Mouse (Mus musculus): ENCODE measurements around the gene Arf3. TPM values are rescaled to one million over a fixed set of nuclear protein-coding genes. Genes with fewer than 3 reads are reported as not detected.

Gene Arf3
- total and polyA plus RNA-seq, 2 experiments from 2014 or later: 92.9 to 127 TPM

GRCm38 (mm10) chr15:98781166-98781565, 18.2 kb upstream of the Arf3 start:
- Histone ChIP-seq H3K4me2 (ENCODE audit: low read depth, low read length) (no peak overlapping the region), H3K9me3 (ENCODE audit: low read length) (no peaks in the 10 kb centered on the region), H3K4me1 (ENCODE audit: insufficient read depth, low read length) (peaks cover 5% of the 10 kb centered on the region; the same call in 1 of the 2 replicates), H3K27ac (no peak overlapping the region), H3K4me3 (ENCODE audit: low read length) (no peak overlapping the region), H3K9ac (replicated peaks; ENCODE audit: low read length) (no peak overlapping the region), H3K27me3 (ENCODE audit: insufficient read depth, low read length) (peaks cover 40% of the 10 kb centered on the region), H3K36me3 (ENCODE audit: insufficient read depth, low read length) (no peaks in the 10 kb centered on the region)
- no peak for TF ChIP-seq CTCF (IDR thresholded peaks at IDR 0.05; ENCODE audit: low read depth)
- ATAC-seq (no peak), DNase-seq (ENCODE audit: low spot score) (no peak)
- WGBS: 30% methylated on average over 6 of the region's 6 CpGs

- Histone ChIP-seq H3K9me3 (ENCODE audit: low read length) (no peaks in the 10 kb centered on the region), H3K36me3 (ENCODE audit: insufficient read depth, low read length) (no peaks in the 10 kb centered on the region), H3K4me2 (ENCODE audit: low read depth, low read length) (no peak overlapping the region), H3K4me1 (ENCODE audit: insufficient read depth, low read length) (peaks cover 5% of the 10 kb centered on the region; the same call in 1 of the 2 replicates), H3K27me3 (ENCODE audit: insufficient read depth, low read length) (peaks cover 46% of the 10 kb centered on the region), H3K27ac (no peak overlapping the region), H3K9ac (replicated peaks; ENCODE audit: low read length) (no peak overlapping the region), H3K4me3 (ENCODE audit: low read length) (no peak overlapping the region)
- 9% methylated on average over 13 of the region's 13 CpGs for WGBS
- no peak for DNase-seq (ENCODE audit: low spot score)
- TF ChIP-seq CTCF (IDR thresholded peaks at IDR 0.05; ENCODE audit: low read depth): peak; percentile 34
- peak; percentile 24; the same call in 1 of the 2 replicates for ATAC-seq
Measured at GRCm38 (mm10) chr15:98780573-98780972, 17.6 kb upstream of the Arf3 start.

- Histone ChIP-seq H3K4me3 (ENCODE audit: low read length) (no peak overlapping the region), H3K4me1 (ENCODE audit: insufficient read depth, low read length) (peaks cover 5% of the 10 kb centered on the region; the same call in 1 of the 2 replicates), H3K36me3 (ENCODE audit: insufficient read depth, low read length) (no peaks in the 10 kb centered on the region), H3K9me3 (ENCODE audit: low read length) (no peaks in the 10 kb centered on the region), H3K4me2 (ENCODE audit: low read depth, low read length) (no peak overlapping the region), H3K9ac (replicated peaks; ENCODE audit: low read length) (no peak overlapping the region), H3K27me3 (ENCODE audit: insufficient read depth, low read length) (peaks cover 50% of the 10 kb centered on the region), H3K27ac (no peak overlapping the region)
- WGBS: 6% methylated on average over 8 of the region's 8 CpGs
- ATAC-seq (no peak), DNase-seq (ENCODE audit: low spot score) (no peak)
- TF ChIP-seq CTCF (IDR thresholded peaks at IDR 0.05; ENCODE audit: low read depth): no peak
Measured at GRCm38 (mm10) chr15:98780075-98780474, 17.1 kb upstream of the Arf3 start.

- H3K9me3 ChIP-seq (ENCODE audit: low read length): no peaks in the 10 kb centered on the region
- DNase-seq (ENCODE audit: low spot score) (no peak), ATAC-seq (no peak)
- H3K27ac ChIP-seq: no peak overlapping the region
- no peak overlapping the region for H3K4me2 ChIP-seq (ENCODE audit: low read depth, low read length)
- peaks cover 63% of the 10 kb centered on the region for H3K27me3 ChIP-seq (ENCODE audit: insufficient read depth, low read length)
- H3K36me3 ChIP-seq (ENCODE audit: insufficient read depth, low read length): no peaks in the 10 kb centered on the region
- H3K4me3 ChIP-seq (ENCODE audit: low read length): no peak overlapping the region
- WGBS: 3% methylated on average over 9 of the region's 11 CpGs
- no peak for TF ChIP-seq CTCF (IDR thresholded peaks at IDR 0.05; ENCODE audit: low read depth)
- H3K9ac ChIP-seq (replicated peaks; ENCODE audit: low read length): no peak overlapping the region
- H3K4me1 ChIP-seq (ENCODE audit: insufficient read depth, low read length): peaks cover 5% of the 10 kb centered on the region; the same call in 1 of the 2 replicates
Measured at GRCm38 (mm10) chr15:98778806-98779205, 15.8 kb upstream of the Arf3 start.

DNA sequence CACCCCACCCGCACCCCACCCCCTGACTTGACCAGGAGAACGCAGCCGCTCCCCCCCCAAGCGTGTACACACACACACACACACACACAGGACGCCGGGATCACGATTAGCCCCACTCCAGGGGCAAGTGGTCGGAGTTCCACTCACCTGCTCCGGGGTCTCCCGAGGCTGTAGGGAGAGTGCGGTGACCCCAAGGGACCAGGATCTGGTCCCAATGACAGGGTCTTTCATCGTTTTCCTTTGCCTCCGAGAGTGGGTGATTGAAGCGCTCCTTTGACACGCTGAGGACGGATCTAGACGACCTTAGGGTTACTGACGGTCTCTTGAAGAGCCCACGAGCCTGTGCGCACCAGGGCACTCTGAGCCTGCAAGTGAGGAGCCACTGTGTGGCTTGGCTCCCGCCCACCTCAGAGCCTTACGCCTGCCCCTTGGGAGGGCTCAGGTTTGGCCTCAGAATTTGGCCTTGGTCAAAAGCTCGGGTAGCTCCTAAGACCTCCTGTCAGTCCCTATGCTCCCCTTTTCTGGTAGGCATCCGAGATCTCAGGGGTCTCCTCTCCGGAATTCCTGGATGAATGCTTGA, 15.3 kb upstream of the Arf3 start:
- WGBS: 2% methylated on average over 25 of the region's 25 CpGs
- DNase-seq (ENCODE audit: low spot score) (no peak), ATAC-seq (no peak)
- Histone ChIP-seq H3K9ac (replicated peaks; ENCODE audit: low read length) (0 out of 2 replicates have a peak overlapping the region, but pooled peaks have one; percentile 37), H3K27ac (no peak overlapping the region), H3K4me2 (ENCODE audit: low read depth, low read length) (peak overlapping the region; percentile 48), H3K36me3 (ENCODE audit: insufficient read depth, low read length) (no peaks in the 10 kb centered on the region), H3K9me3 (ENCODE audit: low read length) (no peaks in the 10 kb centered on the region), H3K4me1 (ENCODE audit: insufficient read depth, low read length) (peaks cover 5% of the 10 kb centered on the region; the same call in 1 of the 2 replicates), H3K27me3 (ENCODE audit: insufficient read depth, low read length) (peaks cover 63% of the 10 kb centered on the region), H3K4me3 (ENCODE audit: low read length) (peak overlapping the region; percentile 31)
- TF ChIP-seq CTCF (IDR thresholded peaks at IDR 0.05; ENCODE audit: low read depth): no peak

DNA sequence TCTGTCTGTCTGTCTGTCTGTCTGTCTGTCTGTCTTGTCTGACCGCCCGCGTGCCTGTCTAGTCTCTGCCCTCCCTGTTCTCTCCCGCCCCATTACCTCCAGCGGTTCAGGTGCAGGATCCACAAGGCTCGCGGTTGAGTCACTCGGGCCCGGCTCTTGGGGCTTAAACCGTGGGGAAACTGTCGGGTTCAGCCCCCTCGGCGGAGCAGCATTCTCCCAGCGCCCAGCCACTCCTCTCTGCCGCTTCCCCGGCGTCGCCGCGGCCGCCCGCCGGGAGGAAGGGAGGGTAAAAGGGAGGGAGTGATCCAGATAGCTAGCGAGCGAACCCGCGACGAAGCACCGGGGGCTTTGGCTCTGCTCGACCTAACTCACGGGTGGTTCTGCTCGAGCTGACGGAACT, 14.7 kb upstream of the Arf3 start, which contains the start of gene Wnt10b:
Gene Wnt10b, minus strand, starts transcription at position 389 of the 400 bp plus-strand sequence.
- DNase-seq (ENCODE audit: low spot score) (no peak), ATAC-seq (no peak)
- no peak for TF ChIP-seq CTCF (IDR thresholded peaks at IDR 0.05; ENCODE audit: low read depth)
- under 1% methylated on average over 33 of the region's 33 CpGs for WGBS
- Histone ChIP-seq H3K27me3 (ENCODE audit: insufficient read depth, low read length) (peaks cover 63% of the 10 kb centered on the region), H3K4me2 (ENCODE audit: low read depth, low read length) (peak within 1 kb of the TSS; percentile 48), H3K27ac (no peak within 1 kb of the TSS), H3K9me3 (ENCODE audit: low read length) (no peaks in the 10 kb centered on the region), H3K4me1 (ENCODE audit: insufficient read depth, low read length) (peaks cover 6% of the 10 kb centered on the region; the same call in 1 of the 2 replicates), H3K36me3 (ENCODE audit: insufficient read depth, low read length) (no peaks in the 10 kb centered on the region), H3K9ac (replicated peaks; ENCODE audit: low read length) (peak within 1 kb of the TSS; percentile 37; the same call in 1 of the 2 replicates), H3K4me3 (ENCODE audit: low read length) (peak within 1 kb of the TSS; percentile 31)

DNA sequence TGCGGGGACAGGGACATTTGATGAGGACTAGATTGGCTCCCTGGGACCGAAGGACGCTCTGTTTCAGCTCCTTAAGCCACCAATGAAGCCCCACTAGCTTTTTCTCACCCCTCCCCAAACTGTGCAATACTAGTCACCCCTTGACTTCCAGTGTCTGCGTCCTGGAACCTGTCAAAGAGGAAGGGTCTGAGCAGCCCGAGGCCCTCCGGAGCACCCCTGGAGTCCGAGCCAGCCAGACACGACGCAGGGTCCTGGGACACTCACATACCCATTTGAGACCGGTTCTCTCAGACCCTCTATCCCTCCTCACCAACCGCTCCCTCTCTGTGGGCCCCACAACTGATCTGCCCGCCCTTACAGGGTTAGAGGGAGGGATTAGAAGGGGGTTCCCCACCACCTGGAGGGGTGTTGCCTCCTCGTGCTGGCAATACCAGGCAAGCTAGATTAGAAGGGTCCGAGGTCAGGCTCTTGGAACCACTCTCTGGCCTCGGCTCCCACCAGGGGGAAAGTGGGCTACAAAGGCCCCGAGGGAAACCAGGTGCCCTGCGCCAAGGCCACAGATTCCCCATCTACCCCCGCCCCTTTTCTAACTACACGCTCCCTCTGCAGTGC, 14.1 kb upstream of the Arf3 start:
- Histone ChIP-seq H3K4me2 (ENCODE audit: low read depth, low read length) (no peak overlapping the region), H3K9me3 (ENCODE audit: low read length) (no peaks in the 10 kb centered on the region), H3K27ac (no peak overlapping the region), H3K4me1 (ENCODE audit: insufficient read depth, low read length) (peaks cover 12% of the 10 kb centered on the region; the same call in 1 of the 2 replicates), H3K27me3 (ENCODE audit: insufficient read depth, low read length) (peaks cover 63% of the 10 kb centered on the region), H3K36me3 (ENCODE audit: insufficient read depth, low read length) (no peaks in the 10 kb centered on the region), H3K4me3 (ENCODE audit: low read length) (no peak overlapping the region), H3K9ac (replicated peaks; ENCODE audit: low read length) (no peak overlapping the region)
- TF ChIP-seq CTCF (IDR thresholded peaks at IDR 0.05; ENCODE audit: low read depth): no peak
- DNase-seq (ENCODE audit: low spot score) (no peak), ATAC-seq (no peak)
- 4% methylated on average over 19 of the region's 19 CpGs for WGBS

Data from hindbrain, postnatal 0 days (tissue).